Mouse (Mus musculus) thymus, adult 2 months (tissue): Measurements from ENCODE around the gene Mcm2. TPM values are rescaled to one million over a fixed set of nuclear protein-coding genes. Genes with fewer than 3 reads are reported as not detected.

Source experiments
- DNase-seq: peaks from one replicate; pipeline ENCODE4 v3.0.0; 2021
- H3K27ac ChIP-seq: fragments of 200-500 bp; 2 replicates; pipeline ENCODE4 v1.5.1; 2012; ENCODE audit warnings: low read length, control low read depth; ENCODE audit not compliant: control insufficient read depth, insufficient read depth
- H3K27me3 ChIP-seq: fragments of 200-500 bp; 2 replicates; pipeline ENCODE4 v1.6.1; 2012; ENCODE audit warnings: mild to moderate bottlenecking, low read length, moderate library complexity, mixed read lengths; ENCODE audit not compliant: control insufficient read depth, insufficient read depth
- H3K36me3 ChIP-seq: fragments of 200-500 bp; 2 replicates; pipeline ENCODE4 v1.6.1; 2012; ENCODE audit warnings: mild to moderate bottlenecking, low read length, moderate library complexity; ENCODE audit not compliant: control insufficient read depth, insufficient read depth
- H3K4me1 ChIP-seq: fragments of 200-500 bp; replicated peaks from 2 replicates; pipeline ENCODE4 v1.6.1; 2012; ENCODE audit warnings: low read length; ENCODE audit not compliant: control insufficient read depth, insufficient read depth
- H3K4me3 ChIP-seq: fragments of 200-500 bp; 2 replicates; pipeline ENCODE4 v1.5.1; 2012; ENCODE audit warnings: mild to moderate bottlenecking, low read length, control low read depth, moderate library complexity; ENCODE audit not compliant: control insufficient read depth, insufficient read depth
- CTCF ChIP-seq: fragments of 200-500 bp; IDR thresholded peaks from 2 replicates; pipeline ENCODE4 v1.5.1; 2012; ENCODE audit warnings: mild to moderate bottlenecking, control low read depth, low read length, moderate library complexity, borderline replicate concordance; ENCODE audit not compliant: control insufficient read depth, poor library complexity, insufficient read depth; ENCODE audit errors: extremely low read depth
- POLR2A ChIP-seq: fragments of 200-500 bp; IDR thresholded peaks from 2 replicates; pipeline ENCODE4 v1.6.1; 2012; ENCODE audit warnings: mild to moderate bottlenecking, low read length, control low read depth, moderate library complexity; ENCODE audit not compliant: control insufficient read depth, poor library complexity, insufficient read depth; ENCODE audit errors: extremely low read depth
- WGBS: fragments of 180-500 bp; shearing (Covaris S2); methylation state at CpG from one replicate; pipeline ENCODE4 v1.1.7; 2018; 5-methylcytosine and 5-hydroxymethylcytosine counted together
- polyA plus RNA-seq: library from polyadenylated mRNA; depleted of rRNA; stranded (reverse); fragments of >200 nt; gene quantifications from 2 replicates; pipeline ENCODE4 v1.2.3, GENCODE M21; 2012

The Mcm2 gene
- polyA plus RNA-seq, 1 experiment: 169 TPM

DNA sequence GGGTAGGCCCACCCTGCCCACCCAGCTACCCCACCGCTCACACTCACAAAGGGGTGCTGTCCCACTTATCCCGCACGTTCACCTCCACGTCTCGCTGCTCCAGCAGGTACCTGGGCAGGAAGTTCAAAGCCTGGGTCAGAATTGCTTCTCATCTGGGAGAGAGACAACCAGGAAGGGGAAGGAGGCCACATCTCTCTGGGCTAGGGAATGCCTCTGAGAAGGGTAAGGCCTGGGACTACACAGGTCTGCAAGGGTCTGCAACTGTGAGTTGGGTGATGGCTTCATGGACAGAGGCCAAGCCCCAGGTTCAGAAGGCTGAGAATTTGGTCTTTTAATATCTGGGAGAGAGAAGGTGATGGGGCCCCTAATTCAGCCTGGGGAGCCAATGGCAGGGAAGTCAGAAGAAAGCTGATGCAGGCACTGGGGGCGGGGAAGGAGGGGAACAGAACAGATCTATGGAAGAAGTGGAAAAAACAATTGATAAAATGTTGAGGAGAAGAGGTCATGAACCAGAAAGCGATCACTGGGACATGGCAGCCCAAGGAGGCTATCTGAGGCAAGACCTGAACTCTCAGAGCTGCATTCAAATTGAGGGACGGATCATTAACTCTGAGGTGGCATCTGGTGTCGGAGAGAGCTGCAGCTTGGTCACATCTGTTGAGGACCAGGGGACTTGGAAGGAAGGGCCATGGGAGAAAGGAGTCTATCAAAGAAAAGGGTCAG lies 57.6 kb downstream of the Mcm2 start:
- Histone ChIP-seq H3K27me3 (no peaks in the 10 kb centered on the region), H3K4me1 (peaks cover 13% of the 10 kb centered on the region), H3K27ac (peak overlapping the region; percentile 49), H3K4me3 (peak overlapping the region; percentile 93), H3K36me3 (peaks cover 18% of the 10 kb centered on the region)
- DNase-seq: no peak
- WGBS: 56% methylated on average over 9 of the region's 9 CpGs
- TF ChIP-seq CTCF: no peak
- no peak for TF ChIP-seq POLR2A

GRCm38 (mm10) chr6:88840211-88840610 lies 58.4 kb downstream of the Mcm2 start:
- Histone ChIP-seq H3K27ac (no peak overlapping the region), H3K4me1 (peaks cover 20% of the 10 kb centered on the region), H3K4me3 (no peak overlapping the region), H3K36me3 (peaks cover 18% of the 10 kb centered on the region), H3K27me3 (no peaks in the 10 kb centered on the region)
- TF ChIP-seq POLR2A (no peak), CTCF (no peak)
- 90% methylated on average over 3 of the region's 3 CpGs for WGBS
- DNase-seq: no peak

DNA sequence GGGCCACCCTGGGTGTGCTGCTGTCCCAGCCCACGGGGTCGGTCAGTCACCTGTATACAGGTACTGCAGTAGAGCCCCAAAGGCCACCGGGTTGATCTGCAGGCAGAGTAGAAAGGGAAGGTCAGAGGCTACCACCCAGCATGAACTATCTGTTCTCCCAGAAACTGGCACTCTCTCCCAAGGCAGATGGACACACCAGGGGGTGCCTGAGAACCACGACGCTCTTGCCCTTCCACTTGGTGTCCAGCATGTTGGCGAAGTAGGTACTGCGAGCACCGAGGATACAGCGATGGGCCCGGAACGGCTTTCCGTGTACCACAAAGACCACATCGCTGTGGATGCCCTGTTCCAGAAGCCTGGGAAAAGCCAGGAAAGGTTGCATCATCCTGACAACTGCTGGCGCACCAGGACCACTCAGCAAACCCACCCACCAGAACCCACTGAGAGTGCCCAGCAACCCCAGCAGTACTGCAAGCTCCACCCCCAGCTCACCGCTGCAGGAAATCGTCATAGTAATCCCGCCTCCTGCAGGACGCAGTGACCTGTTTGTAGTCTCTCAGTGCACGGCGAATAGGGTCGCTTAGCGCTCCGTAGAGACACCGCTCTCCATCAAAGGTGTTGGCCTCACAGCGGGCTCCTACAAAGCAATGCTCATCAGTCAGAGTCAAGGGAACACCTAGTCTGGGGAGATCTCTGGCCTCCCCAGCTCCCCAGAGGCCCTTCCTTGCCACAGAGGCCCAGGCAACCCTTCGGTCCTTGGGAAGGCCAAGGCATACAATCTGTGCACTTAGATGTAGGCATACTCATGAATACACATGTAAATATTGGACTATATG lies 59.2 kb downstream of the Mcm2 start:
- Histone ChIP-seq H3K4me1 (peaks cover 28% of the 10 kb centered on the region), H3K27me3 (no peaks in the 10 kb centered on the region), H3K36me3 (peaks cover 18% of the 10 kb centered on the region), H3K4me3 (no peak overlapping the region), H3K27ac (no peak overlapping the region)
- no peak for TF ChIP-seq CTCF
- TF ChIP-seq POLR2A: no peak
- no peak for DNase-seq
- 96% methylated on average over 26 of the region's 26 CpGs for WGBS

DNA sequence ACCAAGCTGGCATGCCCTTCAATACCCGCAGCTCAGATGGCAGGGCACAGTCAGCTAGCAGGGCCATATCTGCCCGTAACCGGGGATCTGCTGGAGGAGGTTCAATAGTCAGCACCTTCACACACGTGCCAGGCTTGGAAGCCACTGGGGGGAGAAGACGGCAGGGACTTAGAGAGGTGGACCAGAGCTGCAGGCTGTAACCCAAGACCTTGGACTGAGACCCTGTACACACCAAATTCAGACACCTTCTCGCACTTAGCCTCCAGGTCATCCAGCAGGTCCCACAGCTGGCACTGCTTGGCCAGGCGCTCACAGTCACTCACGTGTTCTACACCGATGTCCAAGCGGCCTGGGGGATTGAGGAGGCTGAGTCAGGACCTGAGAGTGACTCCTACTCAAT lies 60.0 kb downstream of the Mcm2 start:
- DNase-seq: no peak
- Histone ChIP-seq H3K27me3 (no peaks in the 10 kb centered on the region), H3K27ac (no peak overlapping the region), H3K4me1 (peaks cover 34% of the 10 kb centered on the region), H3K4me3 (no peak overlapping the region), H3K36me3 (peaks cover 18% of the 10 kb centered on the region)
- WGBS: 95% methylated on average over 10 of the region's 10 CpGs
- TF ChIP-seq CTCF (no peak), POLR2A (no peak)

- no peak for DNase-seq
- no peak for TF ChIP-seq POLR2A
- no peak for TF ChIP-seq CTCF
- no peaks in the 10 kb centered on the region for H3K27me3 ChIP-seq
- 98% methylated on average over 12 of the region's 12 CpGs for WGBS
- H3K27ac ChIP-seq: no peak overlapping the region
- no peak overlapping the region for H3K4me3 ChIP-seq
- peaks cover 18% of the 10 kb centered on the region for H3K36me3 ChIP-seq
- peaks cover 38% of the 10 kb centered on the region for H3K4me1 ChIP-seq
Observed at GRCm38 (mm10) chr6:88837999-88838398, 60.6 kb downstream of the Mcm2 start.

- TF ChIP-seq CTCF: no peak
- TF ChIP-seq POLR2A: no peak
- Histone ChIP-seq H3K4me3 (no peak overlapping the region), H3K27me3 (no peaks in the 10 kb centered on the region), H3K36me3 (peaks cover 18% of the 10 kb centered on the region), H3K4me1 (peaks cover 38% of the 10 kb centered on the region), H3K27ac (no peak overlapping the region)
- DNase-seq: no peak
- WGBS: 96% methylated on average over 28 of the region's 28 CpGs
Observed at GRCm38 (mm10) chr6:88836178-88836819, 62.3 kb downstream of the Mcm2 start.
